Mouse (Mus musculus): ENCODE measurements at regions not wholly inside any gene's neighbourhood (a gene's known extent, or its start where the extent isn't known, plus 50 kb on each side); places are given as distances from the start of the nearest gene placed in this dataset.
"Not testable (repeated sequence)": the region's sequence is repeated elsewhere in the genome, so short reads cannot be mapped to it uniquely, and the experiment has no call there.

- no peak for DNase-seq (ENCODE audit: low read depth, low spot score)
Measured at GRCm38 (mm10) chr1:83835965-83836364, 428.0 kb upstream of the Sphkap start.

GRCm38 (mm10) chr1:83832946-83833345, 424.9 kb upstream of the Sphkap start:
- DNase-seq (ENCODE audit: low read depth, low spot score): no peak

- no peak for DNase-seq (ENCODE audit: low read depth, low spot score)
Measured at GRCm38 (mm10) chr1:83831900-83832535, 424.0 kb upstream of the Sphkap start.

- no peak for DNase-seq (ENCODE audit: low read depth, low spot score)
Measured at GRCm38 (mm10) chr1:83830025-83830645, 422.1 kb upstream of the Sphkap start.

- not testable (repeated sequence) for DNase-seq (ENCODE audit: low read depth, low spot score)
Measured at GRCm38 (mm10) chr1:83811162-83811561, 403.2 kb upstream of the Sphkap start.

- DNase-seq (ENCODE audit: low read depth, low spot score): no peak
Measured at GRCm38 (mm10) chr1:83808432-83808831, 400.4 kb upstream of the Sphkap start.

- no peak for DNase-seq (ENCODE audit: low read depth, low spot score)
Measured at GRCm38 (mm10) chr1:83803345-83804041, 395.5 kb upstream of the Sphkap start.

GRCm38 (mm10) chr1:83801759-83802158, 393.8 kb upstream of the Sphkap start:
- no peak for DNase-seq (ENCODE audit: low read depth, low spot score)

- no peak for DNase-seq (ENCODE audit: low read depth, low spot score)
Measured at GRCm38 (mm10) chr1:83796961-83797891, 389.2 kb upstream of the Sphkap start.

- DNase-seq (ENCODE audit: low read depth, low spot score): no peak
Measured at GRCm38 (mm10) chr1:83777151-83777550, 369.2 kb upstream of the Sphkap start.

GRCm38 (mm10) chr1:83771160-83771559, 363.2 kb upstream of the Sphkap start:
- no peak for DNase-seq (ENCODE audit: low read depth, low spot score)

- DNase-seq (ENCODE audit: low read depth, low spot score): no peak
Measured at GRCm38 (mm10) chr1:83761499-83761898, 353.5 kb upstream of the Sphkap start.

GRCm38 (mm10) chr1:83756866-83757265, 348.9 kb upstream of the Sphkap start:
- no peak for DNase-seq (ENCODE audit: low read depth, low spot score)

- DNase-seq (ENCODE audit: low read depth, low spot score): no peak
Measured at GRCm38 (mm10) chr1:83755336-83755735, 347.3 kb upstream of the Sphkap start.

GRCm38 (mm10) chr1:83752976-83753375, 345.0 kb upstream of the Sphkap start:
- DNase-seq (ENCODE audit: low read depth, low spot score): no peak

GRCm38 (mm10) chr1:83748974-83749373, 341.0 kb upstream of the Sphkap start:
- DNase-seq (ENCODE audit: low read depth, low spot score): no peak

GRCm38 (mm10) chr1:83748061-83748460, 340.1 kb upstream of the Sphkap start:
- DNase-seq (ENCODE audit: low read depth, low spot score): no peak

- DNase-seq (ENCODE audit: low read depth, low spot score): no peak
Measured at GRCm38 (mm10) chr1:83747412-83747811, 339.4 kb upstream of the Sphkap start.

- DNase-seq (ENCODE audit: low read depth, low spot score): no peak
Measured at GRCm38 (mm10) chr1:83746036-83746435, 338.0 kb upstream of the Sphkap start.

GRCm38 (mm10) chr1:83736428-83737117, 328.6 kb upstream of the Sphkap start:
- DNase-seq (ENCODE audit: low read depth, low spot score): no peak

- no peak for DNase-seq (ENCODE audit: low read depth, low spot score)
Measured at GRCm38 (mm10) chr1:83731682-83732081, 323.7 kb upstream of the Sphkap start.
